Mouse (Mus musculus): ENCODE results near the gene Eml4. TPM values are rescaled to one million over a fixed set of nuclear protein-coding genes. Genes with fewer than 3 reads are reported as not detected.

Eml4 gene
- polyA plus RNA-seq, 1 experiment from 2014 or later = 4.7 TPM

GRCm38 (mm10) chr17:83351601-83352413 lies 1.1 kb downstream of the Eml4 start:
- ATAC-seq = no peak
- TF ChIP-seq EP300 (IDR thresholded peaks at IDR 0.05; ENCODE audit: low read depth) (no peak), CTCF (IDR thresholded peaks at IDR 0.05; ENCODE audit: low read depth) (no peak)
- 4% methylated on average over 13 of the region's 13 CpGs for WGBS (ENCODE audit: insufficient replicate concordance)
- peak overlapping the region; percentile 91 for H3K27ac ChIP-seq (ENCODE audit: low read depth)
- H3K4me1 ChIP-seq (ENCODE audit: insufficient read depth) = peaks cover 19% of the 10 kb centered on the region
- peak; percentile 21 for DNase-seq
- no peaks in the 10 kb centered on the region for H3K9me3 ChIP-seq (ENCODE audit: low read length)
- no peaks in the 10 kb centered on the region for H3K27me3 ChIP-seq (ENCODE audit: insufficient read depth, low read length)
- H3K9ac ChIP-seq (replicated peaks) = peak overlapping the region; percentile 88
- peak overlapping the region; percentile 87 for H3K4me3 ChIP-seq (ENCODE audit: low read depth, low read length)
- no peaks in the 10 kb centered on the region for H3K36me3 ChIP-seq (replicated peaks; ENCODE audit: insufficient read depth, low read length)
- H3K4me2 ChIP-seq (ENCODE audit: low read depth, low read length) = peak overlapping the region; percentile 90

DNA sequence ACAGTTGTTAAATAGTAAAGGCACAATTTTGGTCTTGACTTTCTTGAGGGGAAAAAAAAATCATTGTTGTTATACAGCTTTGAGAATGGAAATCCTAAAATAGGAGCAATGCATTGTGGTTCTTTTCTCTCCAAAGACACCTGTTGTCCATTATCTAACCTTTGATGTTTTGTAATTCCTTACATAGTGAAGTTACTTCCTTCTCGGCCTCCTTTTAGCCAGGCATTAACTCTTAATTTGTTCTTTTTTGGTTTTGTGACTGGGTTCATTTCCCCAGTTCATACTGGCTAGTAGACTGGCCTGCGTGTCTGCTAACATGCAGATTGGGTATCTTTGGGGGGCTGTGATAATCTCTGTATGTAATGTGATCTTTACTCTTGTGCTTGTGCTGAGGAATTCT lies 1.7 kb downstream of the Eml4 start:
- DNase-seq (no peak), ATAC-seq (no peak)
- no peak for TF ChIP-seq EP300 (IDR thresholded peaks at IDR 0.05; ENCODE audit: low read depth)
- no peak for TF ChIP-seq CTCF (IDR thresholded peaks at IDR 0.05; ENCODE audit: low read depth)
- no peaks in the 10 kb centered on the region for H3K36me3 ChIP-seq (replicated peaks; ENCODE audit: insufficient read depth, low read length)
- no peaks in the 10 kb centered on the region for H3K27me3 ChIP-seq (ENCODE audit: insufficient read depth, low read length)
- H3K4me3 ChIP-seq (ENCODE audit: low read depth, low read length) = peak overlapping the region; percentile 87
- WGBS (ENCODE audit: insufficient replicate concordance) = 18% methylated on average over 2 of the region's 2 CpGs
- H3K4me2 ChIP-seq (ENCODE audit: low read depth, low read length) = peak overlapping the region; percentile 90
- no peaks in the 10 kb centered on the region for H3K9me3 ChIP-seq (ENCODE audit: low read length)
- H3K27ac ChIP-seq (ENCODE audit: low read depth) = no peak overlapping the region
- no peak overlapping the region; the same call in 1 of the 2 replicates for H3K9ac ChIP-seq (replicated peaks)
- H3K4me1 ChIP-seq (ENCODE audit: insufficient read depth) = peaks cover 19% of the 10 kb centered on the region

- TF ChIP-seq EP300 (IDR thresholded peaks at IDR 0.05; ENCODE audit: low read depth) (no peak), CTCF (IDR thresholded peaks at IDR 0.05; ENCODE audit: low read depth) (no peak)
- peak overlapping the region; percentile 87; the same call in 1 of the 2 replicates for H3K4me3 ChIP-seq (ENCODE audit: low read depth, low read length)
- H3K4me2 ChIP-seq (ENCODE audit: low read depth, low read length) = peak overlapping the region; percentile 90
- no peak overlapping the region for H3K9ac ChIP-seq (replicated peaks)
- H3K9me3 ChIP-seq (ENCODE audit: low read length) = no peaks in the 10 kb centered on the region
- no peak for ATAC-seq
- 28% methylated on average over 5 of the region's 5 CpGs for WGBS (ENCODE audit: insufficient replicate concordance)
- H3K4me1 ChIP-seq (ENCODE audit: insufficient read depth) = peaks cover 19% of the 10 kb centered on the region
- H3K27ac ChIP-seq (ENCODE audit: low read depth) = no peak overlapping the region
- DNase-seq = no peak
- no peaks in the 10 kb centered on the region for H3K27me3 ChIP-seq (ENCODE audit: insufficient read depth, low read length)
- H3K36me3 ChIP-seq (replicated peaks; ENCODE audit: insufficient read depth, low read length) = no peaks in the 10 kb centered on the region
Measured at GRCm38 (mm10) chr17:83353011-83353410, 2.3 kb downstream of the Eml4 start.

DNA sequence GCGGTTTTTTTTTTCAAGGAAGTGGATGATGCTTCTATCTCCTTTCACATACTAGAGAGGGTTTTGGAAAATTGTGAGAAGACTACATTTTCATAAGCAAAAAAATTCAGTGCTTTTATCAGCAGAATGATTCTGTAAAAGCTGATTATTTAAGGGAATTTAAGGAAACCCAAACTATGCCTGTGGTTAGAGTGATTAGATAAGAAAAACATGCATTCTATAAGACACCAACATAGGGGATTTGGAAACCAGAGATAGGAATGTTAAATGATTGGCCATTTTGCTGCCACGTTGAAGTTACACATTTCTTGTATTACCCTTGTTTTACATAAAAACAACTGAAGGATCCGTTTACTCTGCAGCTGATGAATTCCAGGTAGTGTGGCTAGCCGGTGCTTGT lies 2.7 kb downstream of the Eml4 start:
- WGBS (ENCODE audit: insufficient replicate concordance) = 33% methylated on average over 4 of the region's 4 CpGs
- H3K4me2 ChIP-seq (ENCODE audit: low read depth, low read length) = no peak overlapping the region
- H3K27me3 ChIP-seq (ENCODE audit: insufficient read depth, low read length) = no peaks in the 10 kb centered on the region
- H3K4me3 ChIP-seq (ENCODE audit: low read depth, low read length) = no peak overlapping the region
- DNase-seq (no peak), ATAC-seq (no peak)
- H3K4me1 ChIP-seq (ENCODE audit: insufficient read depth) = peaks cover 19% of the 10 kb centered on the region
- H3K9me3 ChIP-seq (ENCODE audit: low read length) = no peaks in the 10 kb centered on the region
- no peak overlapping the region for H3K27ac ChIP-seq (ENCODE audit: low read depth)
- H3K9ac ChIP-seq (replicated peaks) = no peak overlapping the region
- TF ChIP-seq CTCF (IDR thresholded peaks at IDR 0.05; ENCODE audit: low read depth) (no peak), EP300 (IDR thresholded peaks at IDR 0.05; ENCODE audit: low read depth) (no peak)
- no peaks in the 10 kb centered on the region for H3K36me3 ChIP-seq (replicated peaks; ENCODE audit: insufficient read depth, low read length)

- no peak overlapping the region for H3K27ac ChIP-seq (ENCODE audit: low read depth)
- WGBS (ENCODE audit: insufficient replicate concordance) = 69% methylated on average over 2 of the region's 2 CpGs
- no peaks in the 10 kb centered on the region for H3K9me3 ChIP-seq (ENCODE audit: low read length)
- H3K27me3 ChIP-seq (ENCODE audit: insufficient read depth, low read length) = no peaks in the 10 kb centered on the region
- H3K4me2 ChIP-seq (ENCODE audit: low read depth, low read length) = no peak overlapping the region
- H3K9ac ChIP-seq (replicated peaks) = no peak overlapping the region
- H3K36me3 ChIP-seq (replicated peaks; ENCODE audit: insufficient read depth, low read length) = no peaks in the 10 kb centered on the region
- no peak overlapping the region for H3K4me3 ChIP-seq (ENCODE audit: low read depth, low read length)
- no peak for DNase-seq
- H3K4me1 ChIP-seq (ENCODE audit: insufficient read depth) = peaks cover 12% of the 10 kb centered on the region
- TF ChIP-seq EP300 (IDR thresholded peaks at IDR 0.05; ENCODE audit: low read depth) (no peak), CTCF (IDR thresholded peaks at IDR 0.05; ENCODE audit: low read depth) (no peak)
- ATAC-seq = no peak
Measured at GRCm38 (mm10) chr17:83355481-83355880, 4.8 kb downstream of the Eml4 start.

- H3K36me3 ChIP-seq (replicated peaks; ENCODE audit: insufficient read depth, low read length) = no peaks in the 10 kb centered on the region
- no peak for TF ChIP-seq CTCF (IDR thresholded peaks at IDR 0.05; ENCODE audit: low read depth)
- no peak for TF ChIP-seq EP300 (IDR thresholded peaks at IDR 0.05; ENCODE audit: low read depth)
- H3K4me1 ChIP-seq (ENCODE audit: insufficient read depth) = peaks cover 7% of the 10 kb centered on the region
- DNase-seq = no peak
- no peak overlapping the region for H3K4me3 ChIP-seq (ENCODE audit: low read depth, low read length)
- no peak overlapping the region for H3K9ac ChIP-seq (replicated peaks)
- no peaks in the 10 kb centered on the region for H3K9me3 ChIP-seq (ENCODE audit: low read length)
- H3K27ac ChIP-seq (ENCODE audit: low read depth) = no peak overlapping the region
- WGBS (ENCODE audit: insufficient replicate concordance) = 55% methylated on average over 4 of the region's 4 CpGs
- ATAC-seq = no peak
- H3K4me2 ChIP-seq (ENCODE audit: low read depth, low read length) = no peak overlapping the region
- H3K27me3 ChIP-seq (ENCODE audit: insufficient read depth, low read length) = no peaks in the 10 kb centered on the region
Measured at GRCm38 (mm10) chr17:83359934-83360333, 9.2 kb downstream of the Eml4 start.
